Mouse (Mus musculus) intestine, embryonic 16.5 days (tissue): ENCODE measurements around the gene Card14. TPM values are rescaled to one million over a fixed set of nuclear protein-coding genes. Genes with fewer than 3 reads are reported as not detected.
"Not testable (repeated sequence)": the region's sequence is repeated elsewhere in the genome, so short reads cannot be mapped to it uniquely, and the experiment has no call there.

Source experiments
- ATAC-seq: fragments of 200-750 bp; cut with Nextera tagmentation; 2 replicates; pipeline ENCODE4 v1.8.0; 2017; ENCODE audit warnings: moderate TSS enrichment, moderate library complexity
- H3K27ac ChIP-seq: fragments of 300-500 bp; sonication (generic); 2 replicates; pipeline ENCODE4 v1.5.1; 2014; ENCODE audit warnings: mild to moderate bottlenecking, low read length
- H3K27me3 ChIP-seq: fragments of 300-500 bp; sonication (generic); replicated peaks from 2 replicates; pipeline ENCODE4 v1.6.1; 2014; ENCODE audit warnings: low read length, control low read depth, mixed read lengths; ENCODE audit not compliant: control insufficient read depth, insufficient read depth
- H3K36me3 ChIP-seq: fragments of 300-500 bp; sonication (generic); 2 replicates; pipeline ENCODE4 v1.6.1; 2014; ENCODE audit warnings: low read length, control low read depth; ENCODE audit not compliant: control insufficient read depth, insufficient read depth
- H3K4me1 ChIP-seq: fragments of 300-500 bp; sonication (generic); 2 replicates; pipeline ENCODE4 v1.6.1; 2014; ENCODE audit warnings: low read length, control low read depth, mixed read lengths; ENCODE audit not compliant: control insufficient read depth, insufficient read depth
- H3K4me2 ChIP-seq: fragments of 300-500 bp; sonication (generic); 2 replicates; pipeline ENCODE4 v1.6.1; 2014; ENCODE audit warnings: low read depth, low read length, control low read depth
- H3K4me3 ChIP-seq: fragments of 300-500 bp; sonication (generic); 2 replicates; pipeline ENCODE4 v1.5.1; 2014; ENCODE audit warnings: mild to moderate bottlenecking, low read length
- H3K9ac ChIP-seq: fragments of 300-500 bp; sonication (generic); 2 replicates; pipeline ENCODE4 v1.6.1; 2014; ENCODE audit warnings: low read depth, low read length
- H3K9me3 ChIP-seq: fragments of 300-500 bp; sonication (generic); 2 replicates; pipeline ENCODE4 v1.6.1; 2016; ENCODE audit warnings: low read length, control low read depth; ENCODE audit not compliant: control insufficient read depth
- WGBS: fragments of 180-500 bp; shearing (Covaris S2); extraction: QIAGEN DNeasy Blood & Tissue Kit; methylation state at CpG from one replicate; pipeline ENCODE4 v1.1.7; 2014; 5-methylcytosine and 5-hydroxymethylcytosine counted together
- polyA plus RNA-seq: library from polyadenylated mRNA; unstranded; fragments of >200 nt; fragmentation: Nextera tagmentation; extraction: Ambion mirVana; gene quantifications from 2 replicates; pipeline ENCODE4 v1.2.1, GENCODE M21; 2015

The Card14 gene
- polyA plus RNA-seq, 1 experiment from 2014 or later, result 8.5 TPM

- H3K4me1 ChIP-seq, result peaks cover 9% of the 10 kb centered on the region
- no peaks in the 10 kb centered on the region for H3K36me3 ChIP-seq
Observed at GRCm38 (mm10) chr11:119363534-119364145, 56.1 kb downstream of the Card14 start.

GRCm38 (mm10) chr11:119375425-119375824 is 67.9 kb downstream of the Card14 start:
- peaks cover 2% of the 10 kb centered on the region; the same call in 1 of the 2 replicates for H3K4me1 ChIP-seq
- 0 out of 2 replicates have a peak, but pooled peaks cover 3% of the 10 kb centered on the region for H3K36me3 ChIP-seq
- no peak overlapping the region for H3K4me3 ChIP-seq
- no peak overlapping the region for H3K27ac ChIP-seq
- H3K9me3 ChIP-seq, result no peaks in the 10 kb centered on the region
- 55% methylated on average over 6 of the region's 6 CpGs for WGBS
- H3K9ac ChIP-seq, result no peak overlapping the region
- no peaks in the 10 kb centered on the region for H3K27me3 ChIP-seq
- peak; percentile 70 for ATAC-seq
- no peak overlapping the region for H3K4me2 ChIP-seq

More at GRCm38 (mm10) chr11:119363534-119364145, 56.1 kb downstream of the Card14 start:
- no peak overlapping the region for H3K9ac ChIP-seq
- peak; percentile 93 for ATAC-seq
- H3K4me2 ChIP-seq, result peak overlapping the region; percentile 32
- no peaks in the 10 kb centered on the region for H3K9me3 ChIP-seq
- no peaks in the 10 kb centered on the region for H3K27me3 ChIP-seq
- no peak overlapping the region for H3K27ac ChIP-seq
- no peak overlapping the region for H3K4me3 ChIP-seq
- 34% methylated on average over 11 of the region's 11 CpGs for WGBS

DNA sequence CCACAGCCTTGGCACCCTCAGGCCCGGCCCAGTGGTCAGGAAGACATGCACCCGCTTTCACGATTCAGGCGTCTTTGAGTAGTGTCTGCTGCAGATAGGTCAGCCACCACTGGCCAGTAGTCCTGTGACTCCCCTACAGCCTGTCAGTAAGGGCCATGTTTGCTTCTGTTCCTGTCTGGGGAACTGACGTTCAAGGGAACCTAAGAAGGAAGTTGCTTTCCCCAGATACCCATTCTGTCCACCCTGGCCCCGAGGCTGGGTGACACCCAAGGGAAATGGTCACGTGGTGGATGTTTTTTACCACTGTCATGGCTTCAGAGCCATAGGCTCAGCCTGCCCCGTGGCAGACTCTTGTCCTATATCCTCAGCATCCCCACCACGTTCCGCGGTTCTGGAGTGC is 69.8 kb downstream of the Card14 start:
- ATAC-seq, result no peak
- 93% methylated on average over 11 of the region's 11 CpGs for WGBS
- no peak overlapping the region for H3K4me2 ChIP-seq
- no peak overlapping the region for H3K9ac ChIP-seq
- H3K4me3 ChIP-seq, result no peak overlapping the region
- no peak overlapping the region for H3K27ac ChIP-seq
- H3K36me3 ChIP-seq, result 0 out of 2 replicates have a peak, but pooled peaks cover 3% of the 10 kb centered on the region
- H3K9me3 ChIP-seq, result no peaks in the 10 kb centered on the region
- H3K27me3 ChIP-seq, result no peaks in the 10 kb centered on the region
- H3K4me1 ChIP-seq, result peaks cover 2% of the 10 kb centered on the region; the same call in 1 of the 2 replicates

DNA sequence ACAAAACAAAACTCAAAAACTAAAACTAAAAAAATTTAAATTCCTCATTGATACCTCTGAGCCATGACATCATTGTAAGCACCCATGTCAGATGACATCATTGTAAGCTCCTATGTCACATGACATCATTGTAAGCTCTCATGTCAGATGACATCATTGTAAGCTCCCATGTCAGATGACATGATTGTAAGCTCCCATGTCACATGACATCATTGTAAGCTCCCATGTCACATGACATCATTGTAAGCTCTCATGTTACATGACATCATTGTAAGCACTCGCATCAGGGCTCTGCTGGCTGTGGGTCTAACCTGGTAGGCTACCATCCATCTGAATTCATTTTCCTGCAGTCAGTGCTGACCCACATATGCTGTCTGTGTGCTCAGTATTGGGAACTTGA is 71.0 kb downstream of the Card14 start:
- Histone ChIP-seq H3K4me1 (peaks cover 2% of the 10 kb centered on the region; the same call in 1 of the 2 replicates), H3K9ac (no peak overlapping the region), H3K9me3 (no peaks in the 10 kb centered on the region), H3K4me3 (no peak overlapping the region), H3K27me3 (no peaks in the 10 kb centered on the region), H3K36me3 (0 out of 2 replicates have a peak, but pooled peaks cover 3% of the 10 kb centered on the region), H3K27ac (no peak overlapping the region), H3K4me2 (no peak overlapping the region)
- ATAC-seq, result no peak
- 82% methylated on average over 1 of the region's 1 CpGs for WGBS

GRCm38 (mm10) chr11:119381631-119382337 is 74.2 kb downstream of the Card14 start:
- no peaks in the 10 kb centered on the region for H3K9me3 ChIP-seq
- 61% methylated on average over 9 of the region's 9 CpGs for WGBS
- no peak overlapping the region for H3K4me3 ChIP-seq
- no peak overlapping the region for H3K27ac ChIP-seq
- no peaks in the 10 kb centered on the region for H3K4me1 ChIP-seq
- no peak for ATAC-seq
- H3K27me3 ChIP-seq, result no peaks in the 10 kb centered on the region
- 0 out of 2 replicates have a peak, but pooled peaks cover 3% of the 10 kb centered on the region for H3K36me3 ChIP-seq
- no peak overlapping the region for H3K9ac ChIP-seq
- no peak overlapping the region for H3K4me2 ChIP-seq

- no peak for ATAC-seq
- WGBS, result 81% methylated on average over 6 of the region's 6 CpGs
- Histone ChIP-seq H3K27me3 (no peaks in the 10 kb centered on the region), H3K9me3 (no peaks in the 10 kb centered on the region), H3K4me3 (no peak overlapping the region), H3K9ac (no peak overlapping the region), H3K4me2 (no peak overlapping the region), H3K27ac (no peak overlapping the region), H3K36me3 (0 out of 2 replicates have a peak, but pooled peaks cover 3% of the 10 kb centered on the region), H3K4me1 (no peaks in the 10 kb centered on the region)
Observed at GRCm38 (mm10) chr11:119382338-119382850, 74.8 kb downstream of the Card14 start.

- no peaks in the 10 kb centered on the region for H3K9me3 ChIP-seq
- no peak overlapping the region for H3K4me3 ChIP-seq
- H3K27ac ChIP-seq, result no peak overlapping the region
- 81% methylated on average over 4 of the region's 4 CpGs for WGBS
- H3K27me3 ChIP-seq, result no peaks in the 10 kb centered on the region
- 0 out of 2 replicates have a peak, but pooled peaks cover 3% of the 10 kb centered on the region for H3K36me3 ChIP-seq
- no peak overlapping the region for H3K9ac ChIP-seq
- H3K4me1 ChIP-seq, result peaks cover 5% of the 10 kb centered on the region
- no peak for ATAC-seq
- no peak overlapping the region for H3K4me2 ChIP-seq
Observed at GRCm38 (mm10) chr11:119384904-119385303, 77.3 kb downstream of the Card14 start.

GRCm38 (mm10) chr11:119386306-119386705 is 78.7 kb downstream of the Card14 start:
- H3K4me3 ChIP-seq, result no peak overlapping the region
- no peaks in the 10 kb centered on the region for H3K9me3 ChIP-seq
- no peak overlapping the region for H3K27ac ChIP-seq
- ATAC-seq, result no peak
- peaks cover 10% of the 10 kb centered on the region for H3K4me1 ChIP-seq
- 92% methylated on average over 5 of the region's 5 CpGs for WGBS
- H3K36me3 ChIP-seq, result no peaks in the 10 kb centered on the region
- no peak overlapping the region for H3K4me2 ChIP-seq
- H3K27me3 ChIP-seq, result no peaks in the 10 kb centered on the region
- no peak overlapping the region for H3K9ac ChIP-seq

GRCm38 (mm10) chr11:119387273-119387672 is 79.7 kb downstream of the Card14 start:
- H3K27ac ChIP-seq, H3K36me3 ChIP-seq, H3K9ac ChIP-seq, ATAC-seq, H3K4me2 ChIP-seq, H3K27me3 ChIP-seq, H3K4me3 ChIP-seq, H3K9me3 ChIP-seq: not testable (repeated sequence)
- H3K4me1 ChIP-seq, result peaks cover 19% of the 10 kb centered on the region
- WGBS, result 17% methylated on average over 3 of the region's 3 CpGs
